Mouse (Mus musculus): ENCODE data around the gene Rcc1l. TPM values are rescaled to one million over a fixed set of nuclear protein-coding genes. Genes with fewer than 3 reads are reported as not detected.
A peak's percentile ranks its signal among the peaks of the same experiment; 100 is the strongest.

Rcc1l gene
- polyA plus RNA-seq, 1 experiment from 2014 or later = 17.6 TPM

- Histone ChIP-seq H3K27me3 (ENCODE audit: control insufficient read depth, insufficient read depth, low read length) (no peaks in the 10 kb centered on the region), H3K4me2 (replicated peaks; ENCODE audit: low read depth) (no peak overlapping the region), H3K36me3 (ENCODE audit: control insufficient read depth, insufficient read depth, low read length) (no peaks in the 10 kb centered on the region), H3K4me1 (replicated peaks; ENCODE audit: control insufficient read depth, insufficient read depth) (no peaks in the 10 kb centered on the region; the same call in 1 of the 2 replicates), H3K27ac (replicated peaks) (no peak overlapping the region), H3K4me3 (ENCODE audit: low read depth, low read length) (no peak overlapping the region), H3K9me3 (ENCODE audit: control insufficient read depth, low read length) (no peaks in the 10 kb centered on the region), H3K9ac (ENCODE audit: low read length) (no peak overlapping the region)
- ATAC-seq (ENCODE audit: low FRiP score, low TSS enrichment) (no peak), DNase-seq (ENCODE audit: low spot score) (peak; percentile 26)
- TF ChIP-seq CTCF (IDR thresholded peaks at IDR 0.05; ENCODE audit: low read depth) (no peak), EP300 (optimal IDR thresholded peaks at IDR 0.05) (no peak)
- 65% methylated on average over 8 of the region's 9 CpGs for WGBS
Measured at GRCm38 (mm10) chr5:134121138-134121892, 55.3 kb downstream of the Rcc1l start.

- Histone ChIP-seq H3K36me3 (ENCODE audit: control insufficient read depth, insufficient read depth, low read length) (no peaks in the 10 kb centered on the region), H3K4me3 (ENCODE audit: low read depth, low read length) (no peak overlapping the region), H3K4me2 (replicated peaks; ENCODE audit: low read depth) (no peak overlapping the region), H3K27me3 (ENCODE audit: control insufficient read depth, insufficient read depth, low read length) (no peaks in the 10 kb centered on the region), H3K9me3 (ENCODE audit: control insufficient read depth, low read length) (no peaks in the 10 kb centered on the region), H3K27ac (replicated peaks) (no peak overlapping the region), H3K4me1 (replicated peaks; ENCODE audit: control insufficient read depth, insufficient read depth) (no peaks in the 10 kb centered on the region; the same call in 1 of the 2 replicates), H3K9ac (ENCODE audit: low read length) (no peak overlapping the region)
- ATAC-seq (ENCODE audit: low FRiP score, low TSS enrichment) (no peak), DNase-seq (ENCODE audit: low spot score) (no peak)
- no peak for TF ChIP-seq EP300 (optimal IDR thresholded peaks at IDR 0.05)
- TF ChIP-seq CTCF (IDR thresholded peaks at IDR 0.05; ENCODE audit: low read depth) = no peak
- 94% methylated on average over 3 of the region's 3 CpGs for WGBS
Measured at GRCm38 (mm10) chr5:134120135-134120534, 56.4 kb downstream of the Rcc1l start.

GRCm38 (mm10) chr5:134119481-134120120 lies 57.0 kb downstream of the Rcc1l start:
- H3K4me2 ChIP-seq (replicated peaks; ENCODE audit: low read depth) = no peak overlapping the region
- 46% methylated on average over 10 of the region's 10 CpGs for WGBS
- ATAC-seq (ENCODE audit: low FRiP score, low TSS enrichment) = no peak

GRCm38 (mm10) chr5:134118798-134119407 lies 57.7 kb downstream of the Rcc1l start:
- Histone ChIP-seq H3K4me3 (ENCODE audit: low read depth, low read length) (no peak overlapping the region), H3K9me3 (ENCODE audit: control insufficient read depth, low read length) (no peaks in the 10 kb centered on the region), H3K27me3 (ENCODE audit: control insufficient read depth, insufficient read depth, low read length) (no peaks in the 10 kb centered on the region), H3K4me1 (replicated peaks; ENCODE audit: control insufficient read depth, insufficient read depth) (no peaks in the 10 kb centered on the region; the same call in 1 of the 2 replicates), H3K36me3 (ENCODE audit: control insufficient read depth, insufficient read depth, low read length) (no peaks in the 10 kb centered on the region), H3K9ac (ENCODE audit: low read length) (no peak overlapping the region), H3K27ac (replicated peaks) (no peak overlapping the region), H3K4me2 (replicated peaks; ENCODE audit: low read depth) (no peak overlapping the region)
- TF ChIP-seq EP300 (optimal IDR thresholded peaks at IDR 0.05) (no peak), CTCF (IDR thresholded peaks at IDR 0.05; ENCODE audit: low read depth) (no peak)
- DNase-seq (ENCODE audit: low spot score) (no peak), ATAC-seq (ENCODE audit: low FRiP score, low TSS enrichment) (0 out of 2 replicates have a peak, but pooled peaks have one; percentile 8)
- WGBS = 90% methylated on average over 15 of the region's 15 CpGs

More at GRCm38 (mm10) chr5:134119481-134120120, 57.0 kb downstream of the Rcc1l start:
- DNase-seq (ENCODE audit: low spot score) = peak; percentile 54
- Histone ChIP-seq H3K36me3 (ENCODE audit: control insufficient read depth, insufficient read depth, low read length) (no peaks in the 10 kb centered on the region), H3K4me1 (replicated peaks; ENCODE audit: control insufficient read depth, insufficient read depth) (no peaks in the 10 kb centered on the region; the same call in 1 of the 2 replicates), H3K9ac (ENCODE audit: low read length) (no peak overlapping the region), H3K9me3 (ENCODE audit: control insufficient read depth, low read length) (no peaks in the 10 kb centered on the region), H3K27ac (replicated peaks) (no peak overlapping the region), H3K4me3 (ENCODE audit: low read depth, low read length) (no peak overlapping the region), H3K27me3 (ENCODE audit: control insufficient read depth, insufficient read depth, low read length) (no peaks in the 10 kb centered on the region)
- TF ChIP-seq CTCF (IDR thresholded peaks at IDR 0.05; ENCODE audit: low read depth) (no peak), EP300 (optimal IDR thresholded peaks at IDR 0.05) (no peak)

GRCm38 (mm10) chr5:134115639-134116259 lies 60.8 kb downstream of the Rcc1l start:
- Histone ChIP-seq H3K4me3 (ENCODE audit: low read depth, low read length) (no peak overlapping the region), H3K9ac (ENCODE audit: low read length) (no peak overlapping the region), H3K4me2 (replicated peaks; ENCODE audit: low read depth) (no peak overlapping the region), H3K36me3 (ENCODE audit: control insufficient read depth, insufficient read depth, low read length) (no peaks in the 10 kb centered on the region), H3K27ac (replicated peaks) (no peak overlapping the region), H3K27me3 (ENCODE audit: control insufficient read depth, insufficient read depth, low read length) (no peaks in the 10 kb centered on the region), H3K4me1 (replicated peaks; ENCODE audit: control insufficient read depth, insufficient read depth) (no peaks in the 10 kb centered on the region; the same call in 1 of the 2 replicates), H3K9me3 (ENCODE audit: control insufficient read depth, low read length) (no peaks in the 10 kb centered on the region)
- TF ChIP-seq EP300 (optimal IDR thresholded peaks at IDR 0.05) (no peak), CTCF (IDR thresholded peaks at IDR 0.05; ENCODE audit: low read depth) (no peak)
- WGBS = 88% methylated on average over 7 of the region's 7 CpGs
- ATAC-seq (ENCODE audit: low FRiP score, low TSS enrichment) = no peak
- no peak for DNase-seq (ENCODE audit: low spot score)
